Comparison of ENCODE assay signal across 22 mouse cellular contexts in genomic region chr15:16404077-16404476, GRCm38 (mm10).
DNase-seq lines count a peak whose midpoint lies in the region; ATAC-seq and TF ChIP-seq lines count a peak whose summit lies in the region.
"Had no signal": no experiment of that assay in that cellular context is flagged by ENCODE, and none has a peak within 500 bp of the region (broad histone marks: within the 10 kb centered on the region; RNA-seq: fewer than 3 reads in every experiment).

No protein-coding gene starts in this region.

- peak; percentile 89 for ATAC-seq in intestine, embryonic 14.5 days (replicated peaks; ENCODE audit: low FRiP score, low TSS enrichment, low read depth)
- ATAC-seq in intestine, postnatal 0 days: no peak
- peak; percentile 98 for ATAC-seq in stomach, embryonic 15.5 days (ENCODE audit: insufficient read depth, low FRiP score, low read depth)
- no peak for ATAC-seq in liver, embryonic 12.5 days
- ATAC-seq: forebrain, embryonic 15.5 days; hindbrain, embryonic 16.5 days had no signal

- no peak overlapping the region for H3K27ac ChIP-seq in intestine, embryonic 14.5 days (ENCODE audit: low read depth)
- H3K27ac ChIP-seq in intestine, postnatal 0 days (ENCODE audit: low read depth, low read length): no peak overlapping the region
- H3K27ac ChIP-seq in embryonic fibroblast, embryonic 13.5 days (ENCODE audit: insufficient read depth, low read length): peak overlapping the region; percentile 73
- no peak overlapping the region for H3K27ac ChIP-seq in stomach, embryonic 15.5 days
- H3K27ac ChIP-seq in liver, embryonic 12.5 days: no peak overlapping the region
- H3K27ac ChIP-seq: embryonic facial prominence, embryonic 15.5 days; forebrain, embryonic 15.5 days; heart, embryonic 10.5 days; hindbrain, embryonic 12.5 days had no signal

- 61% methylated on average over 5 of the region's 5 CpGs for WGBS in intestine, embryonic 14.5 days
- WGBS in intestine, postnatal 0 days: 36% methylated on average over 5 of the region's 5 CpGs
- WGBS in stomach, embryonic 15.5 days: 57% methylated on average over 5 of the region's 5 CpGs
- 67% methylated on average over 5 of the region's 5 CpGs for WGBS in liver, embryonic 12.5 days (ENCODE audit: insufficient replicate concordance)

- peak; percentile 42 for DNase-seq in intestine, embryonic 14.5 days (ENCODE audit: low spot score)
- DNase-seq in urinary bladder, postnatal 10 days (ENCODE audit: low spot score): no peak
- DNase-seq in spleen, postnatal 36 days (ENCODE audit: low spot score in 2 of 2): no peak
- DNase-seq: adrenal gland, postnatal 10 days; cerebellum, adult 11 months; cerebellum, adult 8-10 months; cerebellum, postnatal 25 days; embryo, embryonic 11 days; gastrocnemius, postnatal 10 days; heart, adult 18-20 months; heart, postnatal 10 days; heart, postnatal 4 days had no signal

- no peak overlapping the region for H3K4me3 ChIP-seq in intestine, embryonic 14.5 days (ENCODE audit: low read depth, low read length)
- H3K4me3 ChIP-seq in intestine, postnatal 0 days (ENCODE audit: low read depth, low read length): no peak overlapping the region
- H3K4me3 ChIP-seq in embryonic fibroblast, embryonic 13.5 days (ENCODE audit: insufficient read depth, low read length): no peak overlapping the region
- no peak overlapping the region for H3K4me3 ChIP-seq in stomach, embryonic 15.5 days (replicated peaks)
- H3K4me3 ChIP-seq in liver, embryonic 12.5 days: no peak overlapping the region
- H3K4me3 ChIP-seq: embryonic facial prominence, embryonic 15.5 days; forebrain, embryonic 15.5 days; heart, embryonic 10.5 days; hindbrain, embryonic 12.5 days had no signal

- no peaks in the 10 kb centered on the region for H3K9me3 ChIP-seq in intestine, embryonic 14.5 days (ENCODE audit: control insufficient read depth, low read length)
- H3K9me3 ChIP-seq in intestine, postnatal 0 days (ENCODE audit: control insufficient read depth): no peaks in the 10 kb centered on the region
- no peaks in the 10 kb centered on the region for H3K9me3 ChIP-seq in stomach, embryonic 15.5 days
- H3K9me3 ChIP-seq in liver, embryonic 12.5 days (replicated peaks): no peaks in the 10 kb centered on the region
- H3K9me3 ChIP-seq: embryonic facial prominence, embryonic 15.5 days; forebrain, embryonic 15.5 days; heart, embryonic 10.5 days; hindbrain, embryonic 12.5 days had no signal

- no peak for TF ChIP-seq CTCF in intestine, postnatal 0 days (IDR thresholded peaks at IDR 0.05; ENCODE audit: low read depth)
- TF ChIP-seq CTCF in embryonic fibroblast, embryonic 13.5 days (IDR thresholded peaks at IDR 0.05; ENCODE audit: borderline replicate concordance, insufficient read depth, low read length): no peak

- no peak for TF ChIP-seq POLR2A in embryonic fibroblast, embryonic 13.5 days (IDR thresholded peaks at IDR 0.05; ENCODE audit: low read depth, low read length)

- no peak overlapping the region for H3K9ac ChIP-seq in intestine, embryonic 14.5 days (ENCODE audit: low read length)
- H3K9ac ChIP-seq in intestine, postnatal 0 days (ENCODE audit: low read depth, low read length): no peak overlapping the region
- H3K9ac ChIP-seq in stomach, embryonic 15.5 days: no peak overlapping the region
- no peak overlapping the region for H3K9ac ChIP-seq in liver, embryonic 12.5 days
- H3K9ac ChIP-seq: embryonic facial prominence, embryonic 15.5 days; forebrain, embryonic 15.5 days; hindbrain, embryonic 12.5 days had no signal

- H3K4me1 ChIP-seq in intestine, embryonic 14.5 days (replicated peaks; ENCODE audit: control insufficient read depth, insufficient read depth, low read length): no peaks in the 10 kb centered on the region
- no peaks in the 10 kb centered on the region for H3K4me1 ChIP-seq in intestine, postnatal 0 days (replicated peaks; ENCODE audit: control insufficient read depth, insufficient read depth, low read length)
- H3K4me1 ChIP-seq in embryonic fibroblast, embryonic 13.5 days (ENCODE audit: control insufficient read depth, insufficient read depth, low read length): peaks cover 4% of the 10 kb centered on the region; the same call in 1 of the 2 replicates
- H3K4me1 ChIP-seq in stomach, embryonic 15.5 days: no peaks in the 10 kb centered on the region
- H3K4me1 ChIP-seq in liver, embryonic 12.5 days: no peaks in the 10 kb centered on the region
- H3K4me1 ChIP-seq: embryonic facial prominence, embryonic 15.5 days; forebrain, embryonic 15.5 days; heart, embryonic 10.5 days; hindbrain, embryonic 12.5 days had no signal

- no peaks in the 10 kb centered on the region for H3K36me3 ChIP-seq in intestine, embryonic 14.5 days (ENCODE audit: control insufficient read depth, insufficient read depth, low read length)
- no peaks in the 10 kb centered on the region for H3K36me3 ChIP-seq in intestine, postnatal 0 days (ENCODE audit: control insufficient read depth, insufficient read depth)
- no peaks in the 10 kb centered on the region for H3K36me3 ChIP-seq in stomach, embryonic 15.5 days
- no peaks in the 10 kb centered on the region for H3K36me3 ChIP-seq in liver, embryonic 12.5 days
- H3K36me3 ChIP-seq: embryonic facial prominence, embryonic 15.5 days; forebrain, embryonic 15.5 days; heart, embryonic 10.5 days; hindbrain, embryonic 12.5 days had no signal

- H3K27me3 ChIP-seq in intestine, embryonic 14.5 days (replicated peaks; ENCODE audit: control insufficient read depth, insufficient read depth, low read length): no peaks in the 10 kb centered on the region
- no peaks in the 10 kb centered on the region for H3K27me3 ChIP-seq in intestine, postnatal 0 days (replicated peaks; ENCODE audit: control insufficient read depth, insufficient read depth, low read length)
- H3K27me3 ChIP-seq in stomach, embryonic 15.5 days (replicated peaks): no peaks in the 10 kb centered on the region
- no peaks in the 10 kb centered on the region for H3K27me3 ChIP-seq in liver, embryonic 12.5 days (replicated peaks)
- H3K27me3 ChIP-seq: CH12.LX; embryonic facial prominence, embryonic 15.5 days; forebrain, embryonic 15.5 days; hindbrain, embryonic 12.5 days had no signal

- H3K4me2 ChIP-seq in intestine, embryonic 14.5 days (ENCODE audit: low read length): no peak overlapping the region
- no peak overlapping the region for H3K4me2 ChIP-seq in intestine, postnatal 0 days (replicated peaks; ENCODE audit: low read depth)
- H3K4me2 ChIP-seq in stomach, embryonic 15.5 days: no peak overlapping the region
- no peak overlapping the region for H3K4me2 ChIP-seq in liver, embryonic 12.5 days
- H3K4me2 ChIP-seq: embryonic facial prominence, embryonic 15.5 days; forebrain, embryonic 15.5 days; hindbrain, embryonic 12.5 days had no signal

Comparison
In these comparisons a context has a peak if more than half of its experiments do, and no peak if none do; other contexts are left out.
1. ATAC-seq: peak in intestine, embryonic 14.5 days (single experiment) and stomach, embryonic 15.5 days (single experiment); none in intestine, postnatal 0 days (single experiment) and liver, embryonic 12.5 days (single experiment).